Mouse (Mus musculus) liver, embryonic 14.5 days (tissue): Measurements from ENCODE around the gene Shbg. TPM values are rescaled to one million over a fixed set of nuclear protein-coding genes. Genes with fewer than 3 reads are reported as not detected.

Experiments
- ATAC-seq: fragments of 200-750 bp; cut with Nextera tagmentation; 2 replicates; pipeline ENCODE4 v1.8.0; 2017; ENCODE audit warnings: moderate number of reproducible peaks, mild to moderate bottlenecking, moderate library complexity; ENCODE audit not compliant: insufficient read depth
- DNase-seq, 3 experiments: peaks; one replicate each; pipeline ENCODE4 v3.0.0-alpha.2; 2012 to 2013; ENCODE audit warnings: low read depth in 3 of 3, low spot score in 3 of 3
- H3K27ac ChIP-seq: fragments of 300-500 bp; sonication (generic); 2 replicates; pipeline ENCODE4 v1.5.1; 2014; ENCODE audit warnings: moderate library complexity, mild to moderate bottlenecking, control low read depth, inconsistent platforms
- H3K27me3 ChIP-seq: fragments of 300-500 bp; sonication (generic); 2 replicates; pipeline ENCODE4 v1.6.1; 2014; ENCODE audit warnings: mild to moderate bottlenecking, low read length, moderate library complexity; ENCODE audit not compliant: control insufficient read depth, insufficient read depth
- H3K36me3 ChIP-seq: fragments of 300-500 bp; sonication (generic); replicated peaks from 2 replicates; pipeline ENCODE4 v1.6.1; 2014; ENCODE audit warnings: low read depth; ENCODE audit not compliant: control insufficient read depth, insufficient read depth
- H3K4me1 ChIP-seq, 2 experiments: fragments of 200-500 bp in 1 of 2; fragments of 300-500 bp in 1 of 2; sonication (generic) in 1 of 2; replicated peaks; 2 replicates each; pipeline ENCODE4 v1.6.1; 2012 to 2014; ENCODE audit warnings: antibody characterized with exemption in 1 of 2, inconsistent platforms in 1 of 2, low read length in 1 of 2; ENCODE audit not compliant: control insufficient read depth in 2 of 2, insufficient read depth in 2 of 2
- H3K4me2 ChIP-seq: fragments of 300-500 bp; sonication (generic); 2 replicates; pipeline ENCODE4 v1.6.1; 2014; ENCODE audit warnings: low read depth, mild to moderate bottlenecking, control low read depth, moderate library complexity
- H3K4me3 ChIP-seq, 2 experiments: fragments of 200-500 bp in 1 of 2; fragments of 300-500 bp in 1 of 2; sonication (generic) in 1 of 2; 2 replicates each; pipeline ENCODE4 v1.5.1; 2012 to 2014; ENCODE audit warnings: low read depth in 2 of 2, low read length in 2 of 2, mild to moderate bottlenecking in 2 of 2, control low read depth in 1 of 2, inconsistent platforms in 1 of 2, moderate library complexity in 1 of 2; ENCODE audit not compliant: insufficient read depth in 1 of 2
- H3K9ac ChIP-seq: fragments of 300-500 bp; sonication (generic); replicated peaks from 2 replicates; pipeline ENCODE4 v1.6.1; 2014; ENCODE audit warnings: mild to moderate bottlenecking, control low read depth, moderate library complexity
- H3K9me3 ChIP-seq: fragments of 300-500 bp; sonication (generic); 2 replicates; pipeline ENCODE4 v1.6.1; 2016; ENCODE audit warnings: low read length, mixed read lengths; ENCODE audit not compliant: control insufficient read depth
- CTCF ChIP-seq: IDR thresholded peaks from 2 replicates; pipeline ENCODE4 v1.5.1; 2016; ENCODE audit warnings: antibody characterized with exemption, low read depth, control low read depth
- EP300 ChIP-seq: IDR thresholded peaks from 2 replicates; pipeline ENCODE4 v1.6.1; 2016; ENCODE audit warnings: antibody characterized with exemption, low read depth
- WGBS: fragments of 180-500 bp; shearing (Covaris S2); extraction: QIAGEN DNeasy Blood & Tissue Kit; methylation state at CpG from one replicate; pipeline ENCODE4 v1.1.7; 2014; ENCODE audit not compliant: insufficient replicate concordance; 5-methylcytosine and 5-hydroxymethylcytosine counted together
- polyA plus RNA-seq, 2 experiments: library from polyadenylated mRNA; depleted of rRNA in 1 of 2; stranded (reverse) in 1 of 2; unstranded in 1 of 2; fragments of >200 nt; fragmentation: Nextera tagmentation in 1 of 2; extraction: Ambion mirVana in 1 of 2; gene quantifications; 2 replicates each; pipeline versions ENCODE4 v1.2.1 to v1.2.3; 2012 to 2014

Gene Shbg
- polyA plus RNA-seq, 2 experiments = 21.4 to 28.4 TPM

DNA sequence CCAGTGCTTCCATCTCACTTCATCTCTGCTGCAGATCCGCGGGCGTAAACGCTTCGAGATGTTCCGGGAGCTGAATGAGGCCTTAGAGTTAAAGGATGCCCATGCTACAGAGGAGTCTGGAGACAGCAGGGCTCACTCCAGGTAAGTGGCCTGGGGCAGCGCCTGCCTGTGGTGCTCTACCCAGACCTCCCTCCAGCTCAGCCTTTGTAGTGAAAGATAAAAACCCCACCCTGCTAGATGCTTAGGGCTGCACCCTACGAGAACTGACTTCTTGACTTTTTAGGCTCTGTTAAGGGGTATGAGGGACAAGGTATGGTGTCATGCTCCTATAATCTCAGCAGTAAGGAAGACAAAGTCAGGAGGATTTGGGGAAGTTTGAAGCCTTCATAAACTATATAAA, 27.1 kb downstream of the Shbg start:
- 63% methylated on average over 8 of the region's 8 CpGs for WGBS
- Histone ChIP-seq H3K27ac (peak overlapping the region; percentile 66; the same call in 1 of the 2 replicates), H3K4me2 (peak overlapping the region; percentile 45), H3K36me3 (peaks cover 34% of the 10 kb centered on the region), H3K4me1 (peaks cover 37 to 56% of the 10 kb centered on the region in 2 experiments), H3K9ac (no peak overlapping the region; the same call in 1 of the 2 replicates), H3K9me3 (no peaks in the 10 kb centered on the region), H3K4me3 (no peak overlapping the region), H3K27me3 (no peaks in the 10 kb centered on the region)
- no peak for TF ChIP-seq EP300
- no peak for TF ChIP-seq CTCF
- DNase-seq (no peak), ATAC-seq (peak; percentile 36; the same call in 1 of the 2 replicates)

DNA sequence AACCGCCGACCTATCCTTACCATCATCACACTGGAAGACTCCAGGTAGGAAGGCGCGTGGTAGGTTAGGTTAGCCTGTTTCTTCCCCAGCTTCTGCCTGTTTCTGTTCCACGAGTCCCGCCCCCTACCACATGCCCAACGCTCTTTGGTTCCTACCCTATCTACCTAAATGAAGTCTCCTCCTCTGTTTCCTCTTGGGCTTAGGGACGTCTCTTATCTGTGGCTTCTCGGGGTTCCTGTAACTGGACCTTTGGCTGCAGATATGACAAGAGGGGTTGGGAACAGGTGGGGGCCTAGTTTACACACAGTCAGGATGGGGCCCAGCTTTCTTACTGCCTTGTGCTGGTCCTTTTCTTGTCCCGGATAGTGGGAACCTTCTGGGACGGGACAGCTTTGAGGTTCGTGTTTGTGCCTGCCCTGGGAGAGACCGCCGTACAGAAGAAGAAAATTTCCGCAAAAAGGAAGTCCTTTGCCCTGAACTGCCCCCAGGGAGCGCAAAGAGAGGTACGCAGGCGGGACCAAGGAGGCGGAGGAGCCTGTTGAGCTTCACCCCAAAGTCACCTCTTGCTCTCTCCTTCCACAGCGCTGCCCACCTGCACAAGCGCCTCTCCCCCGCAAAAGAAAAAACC, 28.4 kb downstream of the Shbg start:
- no peaks in the 10 kb centered on the region for H3K9me3 ChIP-seq
- H3K4me1 ChIP-seq = peaks cover 50 to 67% of the 10 kb centered on the region in 2 experiments
- peaks cover 34% of the 10 kb centered on the region for H3K36me3 ChIP-seq
- no peaks in the 10 kb centered on the region for H3K27me3 ChIP-seq
- H3K27ac ChIP-seq = peak overlapping the region; percentile 66
- H3K4me2 ChIP-seq = peak overlapping the region; percentile 45
- TF ChIP-seq EP300 = peak; percentile 79
- TF ChIP-seq CTCF = no peak
- ATAC-seq (peak; percentile 78), DNase-seq (no peak)
- H3K4me3 ChIP-seq = no peak overlapping the region
- peak overlapping the region; percentile 29 for H3K9ac ChIP-seq
- WGBS = 32% methylated on average over 22 of the region's 22 CpGs

DNA sequence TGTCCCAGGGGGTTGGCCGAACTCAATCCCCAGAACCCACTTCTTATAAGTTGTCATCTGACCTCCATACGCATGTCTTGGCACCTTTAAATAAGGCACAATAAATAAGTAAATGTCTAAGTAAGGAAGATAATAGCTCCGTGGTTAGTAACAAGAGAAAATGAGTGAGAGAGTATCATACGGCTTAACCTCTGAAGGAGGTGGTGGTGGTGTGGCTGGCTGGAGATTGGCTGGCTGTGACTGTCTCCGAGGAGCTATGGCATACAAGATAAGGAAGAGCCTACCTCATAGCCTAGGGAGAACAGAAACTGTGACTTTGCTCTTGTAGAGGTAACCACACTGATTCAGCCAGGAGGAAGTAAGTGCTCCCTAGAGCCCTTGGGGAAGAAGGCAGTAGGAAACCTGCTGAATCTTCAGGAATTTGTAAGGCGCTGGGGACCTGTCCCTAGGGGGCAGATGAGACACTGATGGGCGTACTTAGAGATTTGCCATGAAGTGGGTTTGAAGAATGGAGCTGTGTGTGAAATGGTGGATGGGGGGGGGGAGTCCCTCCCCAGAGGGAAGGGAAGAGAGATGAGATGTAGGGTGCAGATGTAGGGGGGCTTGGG, 31.9 kb downstream of the Shbg start:
- no peaks in the 10 kb centered on the region for H3K9me3 ChIP-seq
- H3K27ac ChIP-seq = peak overlapping the region; percentile 86
- peak overlapping the region; percentile 21 to 35 for H3K4me3 ChIP-seq
- TF ChIP-seq CTCF (0 out of 2 replicates have a peak, but pooled peaks have one; percentile 39), EP300 (peak; percentile 84)
- peaks cover 33% of the 10 kb centered on the region for H3K36me3 ChIP-seq
- DNase-seq (peak; percentile 78 to 81 (median 79)), ATAC-seq (peak; percentile 67)
- peak overlapping the region; percentile 65 for H3K4me2 ChIP-seq
- H3K9ac ChIP-seq = peak overlapping the region; percentile 31
- 26% methylated on average over 7 of the region's 7 CpGs for WGBS
- H3K4me1 ChIP-seq = peaks cover 53 to 69% of the 10 kb centered on the region in 2 experiments
- H3K27me3 ChIP-seq = no peaks in the 10 kb centered on the region

DNA sequence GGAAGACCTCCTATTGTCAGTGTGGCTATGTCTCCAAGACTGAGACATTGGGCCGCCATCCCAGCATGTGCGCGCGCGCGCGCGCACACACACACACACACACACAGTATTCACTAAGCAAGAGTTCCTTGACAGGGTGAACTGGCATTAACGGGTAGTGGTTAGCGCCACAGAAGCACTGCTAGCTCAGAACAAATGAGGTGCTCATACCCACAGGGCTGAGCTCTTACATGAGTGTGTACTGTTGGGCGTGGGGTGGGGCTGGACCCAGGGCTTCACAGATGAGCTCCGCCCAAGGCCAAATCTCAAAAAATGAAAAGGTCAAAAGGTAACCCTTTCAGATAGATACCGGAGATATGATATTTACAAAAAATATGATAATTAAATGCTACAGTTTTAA, 32.8 kb downstream of the Shbg start:
- H3K9me3 ChIP-seq = no peaks in the 10 kb centered on the region
- DNase-seq (no peak), ATAC-seq (no peak)
- H3K36me3 ChIP-seq = peaks cover 30% of the 10 kb centered on the region
- peak overlapping the region; percentile 31 for H3K9ac ChIP-seq
- H3K27me3 ChIP-seq = no peaks in the 10 kb centered on the region
- peak overlapping the region; percentile 86 for H3K27ac ChIP-seq
- WGBS = 74% methylated on average over 13 of the region's 13 CpGs
- no peak overlapping the region; a peak in 1 of 4 replicates for H3K4me3 ChIP-seq
- TF ChIP-seq EP300 (no peak), CTCF (no peak)
- H3K4me1 ChIP-seq = peaks cover 45 to 60% of the 10 kb centered on the region in 2 experiments
- peak overlapping the region; percentile 65 for H3K4me2 ChIP-seq

DNA sequence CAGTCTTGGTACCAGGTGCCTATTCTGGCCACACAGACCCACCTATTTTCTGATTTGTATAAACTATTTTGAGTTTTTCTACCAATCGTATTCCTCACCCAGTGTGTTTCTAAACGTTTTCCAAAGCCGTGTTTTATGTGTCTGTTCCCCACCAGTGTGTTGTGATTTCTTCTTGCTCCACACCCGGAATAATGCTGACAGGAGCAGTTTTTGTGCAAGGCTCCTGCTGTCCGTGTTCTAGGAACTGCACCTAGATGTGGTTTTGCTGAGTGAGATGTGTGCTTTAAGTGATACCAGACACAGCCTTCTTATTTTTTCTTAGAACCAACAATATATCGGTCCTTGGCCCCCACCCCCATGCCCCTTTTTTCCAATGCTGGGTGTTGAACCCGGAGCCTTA, 33.7 kb downstream of the Shbg start:
- H3K27ac ChIP-seq = peak overlapping the region; percentile 86
- 61% methylated on average over 7 of the region's 7 CpGs for WGBS
- peak overlapping the region; percentile 65 for H3K4me2 ChIP-seq

More for the DNA sequence above, 33.7 kb downstream of the Shbg start:
- ATAC-seq (no peak), DNase-seq (no peak)
- no peaks in the 10 kb centered on the region for H3K27me3 ChIP-seq
- TF ChIP-seq CTCF (no peak), EP300 (no peak)
- peaks cover 38 to 51% of the 10 kb centered on the region in 2 experiments for H3K4me1 ChIP-seq
- H3K9ac ChIP-seq = peak overlapping the region; percentile 23; the same call in 1 of the 2 replicates
- no peak overlapping the region for H3K4me3 ChIP-seq
- no peaks in the 10 kb centered on the region for H3K9me3 ChIP-seq
- peaks cover 21% of the 10 kb centered on the region for H3K36me3 ChIP-seq
